Mouse (Mus musculus): ENCODE measurements at regions not wholly inside any gene's neighbourhood (a gene's known extent, or its start where the extent isn't known, plus 50 kb on each side); places are given as distances from the start of the nearest gene placed in this dataset.
A peak's percentile ranks its signal among the peaks of the same experiment; 100 is the strongest.

DNA sequence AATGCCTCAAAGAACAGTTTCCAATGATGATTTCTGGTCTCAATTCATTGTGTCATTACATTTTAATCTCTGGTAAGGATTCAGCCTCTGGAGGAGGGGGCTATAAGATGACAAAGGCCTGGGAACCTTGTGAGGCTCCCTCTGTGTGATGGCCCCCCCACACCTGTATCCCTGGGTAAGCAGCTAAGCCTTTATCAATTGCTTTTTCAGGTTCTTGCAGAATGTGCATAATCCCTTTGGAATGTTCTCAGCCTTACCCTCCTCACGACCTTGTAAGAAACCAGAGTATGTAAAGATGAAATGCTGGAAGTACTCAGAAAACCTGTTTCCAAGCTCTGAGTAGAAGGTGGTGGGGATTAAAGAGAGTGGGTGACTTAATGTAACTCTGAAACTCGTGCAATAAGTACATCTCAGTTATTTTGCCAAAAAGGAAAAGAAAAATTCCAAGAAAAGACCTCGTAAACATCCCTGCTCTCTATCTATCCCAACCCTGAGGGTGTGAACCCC, 446.7 kb upstream of the Mctp2 start:
- TF ChIP-seq CTCF (IDR thresholded peaks at IDR 0.05; ENCODE audit: low read depth), result no peak
- peak; percentile 16 for TF ChIP-seq EP300 (optimal IDR thresholded peaks at IDR 0.05)
